Mouse (Mus musculus) liver, embryonic 16.5 days (tissue): ENCODE measurements at regions not wholly inside any gene's neighbourhood (a gene's known extent, or its start where the extent isn't known, plus 50 kb on each side); places are given as distances from the start of the nearest gene placed in this dataset.

Experiments
- ATAC-seq: fragments of 200-750 bp; cut with Nextera tagmentation; 2 replicates; pipeline ENCODE4 v1.8.0; 2017; ENCODE audit warnings: low read depth, mild to moderate bottlenecking, moderate number of reproducible peaks, moderate library complexity
- H3K27ac ChIP-seq: fragments of 300-500 bp; sonication (generic); 2 replicates; pipeline ENCODE4 v1.5.1; 2014; ENCODE audit warnings: mild to moderate bottlenecking, low read length
- H3K27me3 ChIP-seq: fragments of 300-500 bp; sonication (generic); 2 replicates; pipeline ENCODE4 v1.6.1; 2014; ENCODE audit warnings: low read depth, low read length, mixed read lengths; ENCODE audit not compliant: control insufficient read depth, insufficient read depth
- H3K36me3 ChIP-seq: fragments of 300-500 bp; sonication (generic); 2 replicates; pipeline ENCODE4 v1.6.1; 2014; ENCODE audit warnings: mild to moderate bottlenecking; ENCODE audit not compliant: control insufficient read depth, insufficient read depth
- H3K4me1 ChIP-seq: fragments of 300-500 bp; sonication (generic); 2 replicates; pipeline ENCODE4 v1.6.1; 2014; ENCODE audit warnings: low read depth, low read length, mixed read lengths; ENCODE audit not compliant: control insufficient read depth
- H3K4me2 ChIP-seq: fragments of 300-500 bp; sonication (generic); 2 replicates; pipeline ENCODE4 v1.6.1; 2014; ENCODE audit warnings: low read depth, low read length, mixed read lengths
- H3K4me3 ChIP-seq: fragments of 300-500 bp; sonication (generic); 2 replicates; pipeline ENCODE4 v1.5.1; 2014; ENCODE audit warnings: low read depth, mild to moderate bottlenecking, low read length
- H3K9ac ChIP-seq: fragments of 300-500 bp; sonication (generic); 2 replicates; pipeline ENCODE4 v1.6.1; 2014; ENCODE audit warnings: low read depth, low read length
- H3K9me3 ChIP-seq: fragments of 300-500 bp; sonication (generic); replicated peaks from 2 replicates; pipeline ENCODE4 v1.6.1; 2016; ENCODE audit warnings: low read length; ENCODE audit not compliant: control insufficient read depth
- WGBS: fragments of 180-500 bp; shearing (Covaris S2); extraction: QIAGEN DNeasy Blood & Tissue Kit; methylation state at CpG from one replicate; pipeline ENCODE4 v1.1.7; 2014; ENCODE audit not compliant: insufficient replicate concordance; 5-methylcytosine and 5-hydroxymethylcytosine counted together

DNA sequence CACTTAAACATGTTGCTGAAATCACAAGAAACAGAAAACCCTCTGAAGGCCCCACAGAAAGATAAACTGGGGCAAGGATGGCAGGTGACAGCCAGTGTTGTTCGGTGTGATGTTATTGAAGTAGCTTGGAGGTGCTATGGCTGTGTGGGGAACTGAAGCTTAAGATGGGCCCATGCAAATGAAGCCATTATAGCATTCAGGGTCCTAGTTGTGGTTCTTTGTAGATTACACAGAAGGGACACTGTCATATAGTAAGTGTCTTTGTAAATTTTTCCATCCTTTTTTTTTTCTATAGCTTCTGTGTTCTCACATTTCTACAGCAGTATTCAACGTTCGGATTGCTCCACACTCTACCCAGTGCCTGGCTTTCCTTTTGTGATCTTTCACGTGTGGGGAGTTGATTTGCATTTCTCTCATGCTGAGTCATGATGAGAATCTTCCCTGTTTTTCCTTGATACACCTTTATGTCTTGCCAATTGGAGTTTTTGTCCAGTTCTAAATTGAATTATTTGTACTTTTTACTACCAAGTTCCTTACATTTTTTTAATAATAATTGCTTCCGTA, 386.6 kb upstream of the Pkdcc start:
- WGBS = 70% methylated on average over 5 of the region's 5 CpGs
- H3K36me3 ChIP-seq = no peaks in the 10 kb centered on the region
- H3K4me1 ChIP-seq = no peaks in the 10 kb centered on the region
- H3K9ac ChIP-seq = no peak overlapping the region
- H3K4me2 ChIP-seq = no peak overlapping the region
- no peaks in the 10 kb centered on the region for H3K9me3 ChIP-seq
- H3K27me3 ChIP-seq = no peaks in the 10 kb centered on the region
- H3K27ac ChIP-seq = no peak overlapping the region
- no peak overlapping the region for H3K4me3 ChIP-seq
- ATAC-seq = no peak

DNA sequence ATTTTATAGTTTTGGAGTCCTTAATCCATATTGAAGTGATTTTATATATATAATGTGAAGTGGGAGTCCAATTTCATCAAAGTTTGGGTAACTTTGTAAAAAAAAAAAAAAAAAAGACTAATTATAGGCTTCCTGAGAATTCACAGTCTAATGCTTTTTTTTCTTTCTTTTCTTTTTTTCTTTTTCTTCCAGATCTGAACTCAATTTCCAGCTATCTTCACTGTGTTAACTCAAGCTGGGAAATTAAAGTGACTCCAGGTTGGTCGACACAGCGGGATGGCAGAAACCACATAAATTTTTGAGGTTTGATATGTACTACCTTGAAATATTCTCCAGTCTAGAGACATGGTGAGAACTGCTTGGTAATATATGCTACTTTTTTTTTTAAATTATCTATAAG, 385.7 kb upstream of the Pkdcc start:
- Histone ChIP-seq H3K4me3 (no peak overlapping the region), H3K4me1 (no peaks in the 10 kb centered on the region), H3K27ac (no peak overlapping the region), H3K9me3 (no peaks in the 10 kb centered on the region), H3K36me3 (no peaks in the 10 kb centered on the region), H3K9ac (no peak overlapping the region), H3K27me3 (no peaks in the 10 kb centered on the region), H3K4me2 (no peak overlapping the region)
- WGBS = 72% methylated on average over 2 of the region's 2 CpGs
- ATAC-seq = no peak

DNA sequence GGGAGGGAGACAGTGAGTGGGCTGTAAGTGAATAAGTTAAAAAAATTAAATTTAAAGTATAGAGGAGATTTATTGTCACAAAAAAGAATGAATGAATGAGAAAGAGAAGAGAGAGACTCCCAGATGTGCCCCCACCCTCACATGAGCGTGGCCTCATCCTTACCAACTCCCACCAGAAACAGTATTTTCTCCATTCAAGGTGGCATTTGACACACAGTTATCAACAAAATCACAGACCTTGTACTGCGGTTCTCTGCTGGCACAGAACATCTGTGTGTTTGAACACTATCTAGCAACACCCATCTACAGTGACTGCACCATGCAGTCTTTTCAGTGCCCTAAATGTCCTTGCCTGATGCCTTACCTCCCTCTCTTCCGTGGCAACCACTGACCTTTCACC, 380.9 kb upstream of the Pkdcc start:
- Histone ChIP-seq H3K4me3 (no peak overlapping the region), H3K4me2 (no peak overlapping the region), H3K27ac (no peak overlapping the region), H3K9ac (no peak overlapping the region), H3K4me1 (no peaks in the 10 kb centered on the region), H3K36me3 (no peaks in the 10 kb centered on the region), H3K9me3 (no peaks in the 10 kb centered on the region), H3K27me3 (no peaks in the 10 kb centered on the region)
- 40% methylated on average over 3 of the region's 3 CpGs for WGBS
- ATAC-seq = no peak

DNA sequence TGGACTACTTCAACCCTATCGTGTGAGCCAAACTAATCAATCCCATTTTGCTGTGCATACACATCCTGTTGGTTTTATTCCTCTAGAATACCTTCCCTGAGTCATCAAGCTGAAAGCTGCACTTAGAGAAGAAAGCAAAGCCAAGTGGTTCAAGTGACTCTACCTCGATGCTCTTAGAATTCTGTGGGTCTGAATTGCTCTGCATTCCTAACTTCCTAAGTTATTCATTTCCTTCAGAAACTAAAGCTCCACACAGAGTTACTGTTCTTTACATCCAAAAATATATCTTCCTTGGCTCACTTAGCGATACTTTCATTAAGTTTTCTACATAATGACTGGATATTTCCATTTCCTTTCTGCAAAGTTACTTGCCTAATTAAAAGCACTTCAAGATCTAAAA, 379.0 kb upstream of the Pkdcc start:
- ATAC-seq = no peak
- 60% methylated on average over 3 of the region's 3 CpGs for WGBS

DNA sequence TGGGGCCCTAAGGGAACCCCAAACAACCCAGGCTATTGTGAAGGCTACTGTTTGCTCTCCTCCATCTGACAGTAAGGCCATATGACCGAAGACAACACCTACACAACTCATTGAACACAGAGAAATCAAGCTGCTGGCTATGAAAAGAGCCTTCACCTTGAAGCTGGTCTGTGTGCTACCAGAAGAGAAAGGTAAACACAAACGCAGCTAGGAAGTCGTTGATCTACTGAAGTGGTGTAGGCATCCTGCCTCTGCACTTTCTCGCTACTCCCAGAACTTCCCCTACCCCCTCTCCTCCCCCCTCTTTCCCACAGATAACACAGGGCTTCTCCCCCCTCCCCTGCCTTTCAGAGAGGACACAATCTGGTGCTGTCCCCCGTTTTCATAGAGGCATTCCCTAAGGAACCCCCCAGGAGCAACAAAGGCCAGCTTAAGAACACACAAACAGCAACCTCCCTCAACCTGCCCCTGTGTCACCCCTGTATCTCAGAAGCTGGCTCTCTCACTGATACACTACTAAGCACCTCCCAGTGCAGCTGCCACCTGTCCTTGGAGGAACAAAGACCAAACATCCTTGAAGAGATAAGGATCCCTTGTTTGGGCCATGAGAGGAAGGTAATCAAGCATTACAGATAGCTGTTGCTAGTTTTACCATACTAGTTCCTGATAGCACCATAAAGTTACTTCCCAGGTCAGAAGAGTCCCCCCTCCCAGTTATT, 368.2 kb upstream of the Pkdcc start:
- ATAC-seq = no peak
- WGBS = 25% methylated on average over 5 of the region's 5 CpGs
- Histone ChIP-seq H3K4me3 (no peak overlapping the region), H3K36me3 (no peaks in the 10 kb centered on the region), H3K4me2 (no peak overlapping the region), H3K9me3 (no peaks in the 10 kb centered on the region), H3K9ac (no peak overlapping the region), H3K27me3 (no peaks in the 10 kb centered on the region), H3K4me1 (no peaks in the 10 kb centered on the region), H3K27ac (no peak overlapping the region)

More for the DNA sequence above, 379.0 kb upstream of the Pkdcc start:
- Histone ChIP-seq H3K4me3 (no peak overlapping the region), H3K27me3 (no peaks in the 10 kb centered on the region), H3K4me2 (no peak overlapping the region), H3K9ac (no peak overlapping the region), H3K27ac (no peak overlapping the region), H3K36me3 (no peaks in the 10 kb centered on the region), H3K9me3 (no peaks in the 10 kb centered on the region), H3K4me1 (no peaks in the 10 kb centered on the region)

DNA sequence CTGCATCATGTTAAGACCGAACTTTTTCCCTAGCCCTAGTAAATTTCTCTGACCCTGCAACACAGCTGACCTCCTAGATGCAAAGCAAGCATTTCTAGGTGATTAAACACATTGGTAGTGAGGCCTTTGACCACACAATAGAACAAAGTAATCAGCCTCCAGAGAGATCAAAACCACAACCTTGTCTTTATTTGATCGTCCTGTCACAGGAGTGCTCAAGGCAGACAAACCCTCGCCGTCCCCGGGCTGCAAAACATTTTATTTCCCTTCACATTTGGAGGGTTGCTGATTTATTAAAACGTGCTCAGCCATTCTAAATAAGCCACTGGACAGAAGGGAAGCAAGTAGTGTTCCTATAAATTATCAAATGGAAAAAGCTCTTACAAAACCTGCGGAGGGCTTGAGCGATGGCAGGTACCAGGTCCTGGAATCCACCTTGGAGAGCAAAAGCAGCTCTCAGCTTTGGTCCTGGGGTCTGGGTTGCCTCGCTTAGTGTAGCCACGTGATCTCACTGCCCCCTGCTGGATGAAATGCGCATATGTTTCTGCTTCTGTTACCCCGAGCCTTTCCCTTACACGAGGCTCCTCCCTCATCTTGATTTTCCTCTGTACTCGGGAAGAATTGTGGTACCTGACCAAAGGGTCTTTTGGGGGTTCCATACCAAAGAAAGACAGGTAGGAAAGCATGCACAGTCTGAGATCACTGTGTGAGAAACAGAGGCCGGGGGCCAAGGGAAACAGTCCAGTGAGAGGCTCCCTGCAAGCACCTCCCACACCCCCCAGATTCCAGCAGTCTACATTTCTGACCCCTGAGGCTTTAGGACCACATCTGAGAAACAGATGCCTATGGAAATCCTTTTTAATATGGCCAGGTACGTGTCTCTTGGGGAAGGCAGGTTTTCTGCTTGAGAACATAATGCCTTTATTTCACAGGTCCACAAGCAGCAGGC, 357.6 kb upstream of the Pkdcc start:
- no peak overlapping the region for H3K4me2 ChIP-seq
- H3K9me3 ChIP-seq = no peaks in the 10 kb centered on the region
- H3K36me3 ChIP-seq = no peaks in the 10 kb centered on the region
- 21% methylated on average over 16 of the region's 16 CpGs for WGBS
- no peaks in the 10 kb centered on the region for H3K4me1 ChIP-seq
- no peak for ATAC-seq
- no peak overlapping the region for H3K4me3 ChIP-seq
- no peaks in the 10 kb centered on the region for H3K27me3 ChIP-seq
- H3K9ac ChIP-seq = no peak overlapping the region
- H3K27ac ChIP-seq = no peak overlapping the region

DNA sequence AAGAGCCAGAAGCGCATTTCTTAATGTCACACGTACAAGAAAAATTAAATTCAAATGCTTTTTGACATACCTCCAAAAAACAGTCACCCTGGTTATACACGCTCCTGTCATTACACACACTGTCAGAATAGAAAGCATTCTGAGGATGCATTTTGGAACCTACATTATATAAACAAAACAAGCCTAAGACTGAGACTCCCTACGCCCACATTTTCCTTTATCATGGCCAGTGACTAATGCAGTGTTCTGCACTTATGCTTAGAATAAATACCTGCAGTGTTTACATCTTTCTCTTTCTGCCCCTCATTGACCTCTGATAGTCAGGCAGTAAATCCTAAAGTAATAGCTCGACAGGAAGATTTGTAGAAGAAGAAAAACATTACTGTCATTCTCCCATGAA, 354.7 kb upstream of the Pkdcc start:
- 50% methylated on average over 5 of the region's 5 CpGs for WGBS
- no peak overlapping the region for H3K4me3 ChIP-seq
- no peaks in the 10 kb centered on the region for H3K27me3 ChIP-seq
- no peaks in the 10 kb centered on the region for H3K36me3 ChIP-seq
- H3K4me1 ChIP-seq = no peaks in the 10 kb centered on the region
- H3K9ac ChIP-seq = no peak overlapping the region
- H3K4me2 ChIP-seq = no peak overlapping the region
- no peak overlapping the region for H3K27ac ChIP-seq
- ATAC-seq = no peak
- no peaks in the 10 kb centered on the region for H3K9me3 ChIP-seq

DNA sequence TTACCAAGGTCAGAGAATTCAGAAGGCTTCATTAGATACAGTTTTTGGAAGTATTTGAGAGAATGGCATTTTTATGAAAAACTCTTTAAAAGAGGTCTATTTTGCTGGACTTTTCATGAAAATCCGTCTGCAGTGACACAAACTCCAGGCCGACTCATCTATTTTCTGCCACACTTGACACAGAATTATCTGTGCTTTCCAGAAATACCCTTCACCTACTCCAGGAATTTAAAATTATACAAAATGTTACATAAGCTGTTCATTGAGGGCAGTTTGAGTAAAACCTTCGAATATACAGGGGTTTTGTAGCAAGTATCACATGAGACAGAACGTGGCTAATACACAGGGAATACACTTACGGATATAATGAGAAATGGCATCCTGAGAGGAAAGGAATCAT, 354.1 kb upstream of the Pkdcc start:
- H3K9me3 ChIP-seq = no peaks in the 10 kb centered on the region
- no peak for ATAC-seq
- no peak overlapping the region for H3K4me2 ChIP-seq
- no peaks in the 10 kb centered on the region for H3K4me1 ChIP-seq
- H3K9ac ChIP-seq = no peak overlapping the region
- H3K27ac ChIP-seq = no peak overlapping the region
- H3K27me3 ChIP-seq = no peaks in the 10 kb centered on the region
- no peaks in the 10 kb centered on the region for H3K36me3 ChIP-seq
- 51% methylated on average over 5 of the region's 5 CpGs for WGBS
- no peak overlapping the region for H3K4me3 ChIP-seq

DNA sequence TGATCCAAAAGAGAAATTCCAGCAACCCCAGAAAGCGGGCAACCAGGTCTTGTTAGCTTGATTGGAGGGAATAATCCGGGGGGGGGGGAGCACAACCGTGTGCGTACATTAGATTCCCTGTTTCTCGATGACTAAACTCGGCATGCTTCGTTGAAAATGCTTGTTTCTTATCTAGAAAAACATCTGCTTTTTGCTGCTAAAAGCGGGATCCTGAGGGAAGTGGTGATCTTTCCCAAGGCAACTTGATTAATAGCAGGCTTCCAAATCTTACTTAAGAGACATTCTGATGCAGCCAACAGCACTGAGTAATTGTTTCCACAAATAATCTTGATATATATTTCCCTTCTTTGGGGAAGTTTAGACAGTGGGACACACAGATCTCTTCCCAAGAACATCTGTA, 338.0 kb upstream of the Pkdcc start:
- H3K4me2 ChIP-seq = no peak overlapping the region
- no peak overlapping the region for H3K4me3 ChIP-seq
- H3K9me3 ChIP-seq = no peaks in the 10 kb centered on the region
- no peak for ATAC-seq
- no peaks in the 10 kb centered on the region for H3K36me3 ChIP-seq
- no peak overlapping the region for H3K27ac ChIP-seq
- no peak overlapping the region for H3K9ac ChIP-seq
- WGBS = 40% methylated on average over 8 of the region's 8 CpGs
- no peaks in the 10 kb centered on the region for H3K27me3 ChIP-seq
- H3K4me1 ChIP-seq = no peaks in the 10 kb centered on the region
